Mouse (Mus musculus): ENCODE measurements around the gene Jsrp1.
A peak's percentile ranks its signal among the peaks of the same experiment; 100 is the strongest.

Jsrp1 gene

DNA sequence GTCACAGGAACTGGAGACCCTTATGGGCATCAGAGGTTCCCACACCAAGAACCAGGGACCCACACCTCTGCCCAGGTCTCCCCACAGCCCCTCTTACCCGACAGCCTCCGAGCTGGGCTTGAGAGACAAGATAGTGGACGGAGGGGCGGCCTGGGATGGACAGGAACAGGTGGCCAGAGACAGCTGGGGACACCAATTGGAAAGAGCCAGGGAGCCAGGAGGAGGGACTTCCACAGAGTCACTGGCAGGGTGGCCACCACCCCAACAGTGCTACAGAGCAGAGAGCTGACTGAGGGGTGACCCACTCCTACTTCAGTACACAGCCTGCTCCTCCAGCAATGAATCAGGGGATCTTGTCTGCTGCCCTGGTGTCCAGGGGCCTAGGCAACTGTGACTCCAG, at the start of gene Jsrp1:
TSS of gene Jsrp1 (minus strand) at position 133 of the 400 bp plus-strand sequence.
- DNase-seq: no peak

DNA sequence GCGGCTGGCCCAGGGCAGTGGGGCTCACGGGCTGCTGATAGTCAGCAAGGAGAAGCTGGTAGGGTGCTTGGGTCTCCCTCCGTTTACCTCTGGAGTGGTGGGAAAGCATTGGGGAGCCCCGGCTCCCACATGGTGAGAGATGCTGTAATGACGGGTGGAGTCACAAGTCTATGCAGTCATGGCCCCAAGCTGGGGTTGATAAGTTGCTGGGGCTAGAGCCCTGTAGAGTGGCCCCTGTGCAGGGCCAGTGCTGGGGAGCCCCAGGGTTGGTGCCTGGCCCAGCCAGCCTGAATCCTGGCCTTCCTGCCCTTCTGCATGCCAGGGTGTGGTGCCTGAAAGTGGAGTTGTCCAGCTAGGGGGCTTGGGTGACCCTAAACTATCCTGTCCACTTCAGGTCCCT, 49.0 kb upstream of the Jsrp1 start:
- no peak for DNase-seq

GRCm38 (mm10) chr10:80858350-80858935, 45.1 kb upstream of the Jsrp1 start:
- no peak for DNase-seq

GRCm38 (mm10) chr10:80857848-80858247, 44.5 kb upstream of the Jsrp1 start:
- no peak for DNase-seq

GRCm38 (mm10) chr10:80857386-80857785, 44.1 kb upstream of the Jsrp1 start:
- no peak for DNase-seq

- no peak for DNase-seq
Measured at GRCm38 (mm10) chr10:80856908-80857307, 43.6 kb upstream of the Jsrp1 start.

DNA sequence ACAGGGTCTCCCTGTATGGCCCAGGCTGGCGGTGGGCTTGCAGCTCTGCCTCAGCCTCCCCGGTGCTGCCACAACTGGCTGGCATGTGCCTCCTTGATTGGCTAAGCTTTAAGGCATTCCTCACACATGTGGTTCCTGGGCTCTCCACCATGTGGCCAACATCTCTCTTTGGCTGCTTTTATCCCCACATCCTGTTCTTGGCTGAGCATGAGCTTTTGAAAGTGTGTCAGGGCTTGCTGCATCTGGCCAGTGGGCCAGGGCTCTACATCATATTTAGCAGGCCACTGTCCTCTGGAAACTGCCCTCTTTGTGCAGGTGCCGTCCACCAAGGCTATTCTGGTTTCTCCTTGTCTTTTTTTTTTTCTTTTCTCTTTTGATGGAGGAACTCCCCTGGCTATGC, 43.0 kb upstream of the Jsrp1 start:
- DNase-seq: peak; percentile 15

DNA sequence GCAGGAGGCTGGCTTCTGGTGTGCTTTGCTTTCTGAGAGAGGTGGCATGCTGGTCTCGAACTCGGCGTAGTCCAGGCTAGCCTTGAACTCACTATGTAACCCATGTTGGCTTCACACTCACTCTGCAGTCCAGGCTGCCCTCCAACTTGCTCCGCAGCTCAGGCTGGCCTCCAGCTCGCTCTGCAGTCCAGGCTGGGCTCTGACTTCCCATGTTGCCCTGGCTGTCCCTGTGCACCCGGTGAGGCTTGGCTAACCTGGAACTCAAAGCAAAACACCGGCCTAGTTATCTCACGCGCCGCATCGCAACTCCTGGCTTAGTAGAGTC, 42.4 kb upstream of the Jsrp1 start:
- DNase-seq: no peak

GRCm38 (mm10) chr10:80854913-80855748, 41.8 kb upstream of the Jsrp1 start, which contains the start of the genes Lsm7 and Sppl2b:
TSS of gene Lsm7 (minus strand) at chr10:80855209.
TSS of gene Sppl2b (plus strand) at chr10:80855275.
- DNase-seq: peak; percentile 95

DNA sequence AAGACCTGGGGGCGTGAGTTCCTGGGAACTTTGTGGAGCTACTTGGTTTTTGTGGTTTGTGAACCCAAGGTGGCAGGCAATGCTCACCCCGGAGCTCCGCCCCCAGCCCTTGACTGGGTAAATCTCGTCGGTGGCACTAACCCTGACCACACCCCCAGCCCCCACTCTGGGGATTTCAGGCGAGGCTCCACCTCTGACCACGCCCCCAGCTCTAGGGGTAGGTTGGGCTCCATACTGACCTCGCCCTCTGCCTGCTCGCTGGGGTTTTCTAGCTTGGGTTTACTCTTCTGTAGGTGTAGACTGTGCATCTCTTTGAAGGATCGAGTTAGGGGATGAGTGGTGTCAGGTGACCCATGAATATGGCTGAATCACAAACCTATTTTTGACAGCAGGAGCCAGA, 35.3 kb upstream of the Jsrp1 start:
- DNase-seq: peak; percentile 80

GRCm38 (mm10) chr10:80845732-80846131, 32.4 kb upstream of the Jsrp1 start:
- DNase-seq: no peak

GRCm38 (mm10) chr10:80845055-80845693, 31.9 kb upstream of the Jsrp1 start:
- DNase-seq: no peak

DNA sequence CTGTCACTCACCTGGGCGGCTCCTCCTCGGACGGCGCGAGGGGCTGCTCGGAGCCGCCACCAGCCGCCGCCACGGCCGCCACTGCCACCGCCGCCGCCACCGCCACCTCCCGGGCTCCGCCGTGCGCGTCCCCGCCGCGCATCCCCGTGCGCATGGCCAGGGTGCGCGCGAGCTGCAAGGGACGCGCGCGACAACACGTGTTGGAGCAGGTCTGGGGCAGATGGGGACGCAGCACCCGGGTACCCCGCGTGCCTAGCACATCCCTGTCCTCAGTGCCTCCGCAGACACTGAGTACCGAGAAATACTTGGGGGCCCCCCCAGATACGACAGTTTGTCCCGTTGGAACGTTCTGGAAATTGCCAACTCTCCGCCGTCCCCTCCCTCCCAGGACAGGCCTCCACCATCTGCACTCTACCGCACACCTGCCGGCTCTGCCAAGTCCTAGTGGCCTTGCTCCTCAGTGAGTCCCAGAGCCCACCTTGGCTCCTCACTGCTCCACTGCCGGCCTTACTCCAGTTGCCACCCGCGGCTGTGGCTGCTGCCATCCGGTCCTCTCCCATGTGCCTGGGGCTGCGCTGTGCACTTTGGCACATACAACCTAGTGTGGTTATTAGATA, 30.7 kb upstream of the Jsrp1 start, which contains the start of gene Lingo3:
TSS of gene Lingo3 (minus strand) at position 109 of the 617 bp plus-strand sequence.
- no peak for DNase-seq

- no peak for DNase-seq
Measured at GRCm38 (mm10) chr10:80843087-80843930, 30.0 kb upstream of the Jsrp1 start.

DNA sequence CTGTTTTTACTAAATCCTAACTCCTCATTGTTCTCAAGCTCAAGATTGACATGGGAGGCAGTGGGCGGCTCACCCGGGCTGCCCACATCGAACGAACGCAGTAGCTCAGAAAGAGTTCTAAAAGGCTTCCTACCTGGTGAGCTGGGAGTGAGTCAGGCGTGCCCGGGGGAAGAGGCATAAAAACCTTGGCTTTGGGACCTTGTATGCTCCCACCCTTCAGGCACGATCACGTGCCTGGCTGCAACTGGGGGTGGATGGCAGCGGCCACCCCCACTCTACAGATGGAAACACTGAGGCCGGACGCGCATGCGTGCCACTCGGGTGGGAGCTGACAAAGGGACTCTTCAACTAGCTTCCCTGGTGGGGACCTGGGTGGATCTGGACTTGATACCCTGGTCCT, 29.0 kb upstream of the Jsrp1 start:
- DNase-seq: no peak

- no peak for DNase-seq
Measured at GRCm38 (mm10) chr10:80841685-80842084, 28.4 kb upstream of the Jsrp1 start.

GRCm38 (mm10) chr10:80839848-80840247, 26.6 kb upstream of the Jsrp1 start:
- no peak for DNase-seq

DNA sequence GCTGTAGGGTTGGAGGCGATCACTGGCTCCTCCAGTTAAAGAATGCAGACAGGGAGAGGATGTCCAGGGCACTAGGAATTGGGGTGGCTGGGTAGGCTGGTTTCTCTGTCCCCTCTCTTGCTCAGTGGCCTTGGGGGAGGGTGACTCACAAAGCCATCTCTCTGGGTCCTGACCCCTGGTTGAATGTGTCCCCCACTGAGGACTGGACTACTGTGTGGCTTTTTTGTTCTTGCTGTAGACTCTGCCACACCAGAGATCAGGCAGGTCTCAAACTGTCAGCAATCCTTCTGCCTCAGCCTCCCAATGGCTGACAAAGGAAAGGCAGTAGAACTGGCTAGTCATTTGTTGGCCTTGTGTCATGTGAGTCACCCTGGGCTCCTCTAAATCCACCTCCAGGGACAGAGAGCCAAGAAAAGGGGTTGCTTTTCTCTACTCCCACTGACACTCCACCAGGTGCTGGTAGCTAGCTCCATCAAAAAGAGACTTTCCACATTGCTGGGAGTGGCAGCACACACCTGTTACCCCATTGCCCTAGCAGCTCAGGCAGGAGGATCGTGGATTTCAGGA, 25.1 kb upstream of the Jsrp1 start:
- no peak for DNase-seq

DNA sequence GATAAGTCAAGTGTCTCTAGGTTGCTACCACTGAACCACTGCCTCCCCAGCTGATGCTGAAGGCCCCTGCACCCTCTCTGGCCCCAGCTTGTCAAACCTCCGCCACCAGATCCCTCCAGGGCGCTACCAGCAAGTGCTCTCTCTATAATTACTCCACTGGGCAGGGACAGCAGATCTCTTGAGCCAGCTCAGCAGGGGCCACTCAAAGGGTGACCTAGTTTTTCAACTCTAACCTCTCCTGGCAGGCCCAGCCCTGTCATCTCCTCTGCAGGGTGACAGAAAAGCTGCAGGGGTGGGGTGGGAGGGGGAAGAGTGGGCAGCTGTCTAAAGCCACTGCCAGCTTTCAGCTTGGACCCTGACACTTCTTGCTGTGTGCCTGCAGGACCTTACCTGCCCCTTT, 24.5 kb upstream of the Jsrp1 start:
- no peak for DNase-seq

GRCm38 (mm10) chr10:80836949-80837379, 23.7 kb upstream of the Jsrp1 start:
- DNase-seq: no peak

GRCm38 (mm10) chr10:80835617-80836016, 22.3 kb upstream of the Jsrp1 start:
- no peak for DNase-seq

- DNase-seq: no peak
Measured at GRCm38 (mm10) chr10:80832818-80833217, 19.5 kb upstream of the Jsrp1 start.
